Mouse (Mus musculus): Measurements from ENCODE around the gene Cyp4f40.
"Not testable (repeated sequence)": the region's sequence is repeated elsewhere in the genome, so short reads cannot be mapped to it uniquely, and the experiment has no call there.

Gene Cyp4f40

GRCm38 (mm10) chr17:32722151-32722550 is 63.5 kb downstream of the Cyp4f40 start:
- not testable (repeated sequence) for DNase-seq

GRCm38 (mm10) chr17:32722771-32723170 is 64.1 kb downstream of the Cyp4f40 start:
- DNase-seq, result no peak

- not testable (repeated sequence) for DNase-seq
Measured at GRCm38 (mm10) chr17:32726360-32726759, 67.7 kb downstream of the Cyp4f40 start.

Data from spleen, adult 18-20 months (tissue).